Comparison of ENCODE assay signal across 18 mouse cellular contexts in genomic region chr8:77187748-77188147, GRCm38 (mm10).
DNase-seq lines count a peak whose midpoint lies in the region; ATAC-seq and TF ChIP-seq lines count a peak whose summit lies in the region.
"Had no signal": no experiment of that assay in that cellular context is flagged by ENCODE, and none has a peak within 500 bp of the region (broad histone marks: within the 10 kb centered on the region; RNA-seq: fewer than 3 reads in every experiment).

No protein-coding gene starts in this region.

- TF ChIP-seq CTCF in lung, embryonic 14.5 days (IDR thresholded peaks at IDR 0.05; ENCODE audit: low read depth), result no peak

- H3K4me2 ChIP-seq in hindbrain, embryonic 14.5 days (replicated peaks), result no peak overlapping the region
- no peak overlapping the region; the same call in 1 of the 2 replicates for H3K4me2 ChIP-seq in hindbrain, embryonic 16.5 days (ENCODE audit: low read length)
- H3K4me2 ChIP-seq in lung, embryonic 14.5 days, result no peak overlapping the region
- H3K4me2 ChIP-seq: heart, embryonic 11.5 days; hindbrain, embryonic 13.5 days; limb, embryonic 15.5 days had no signal

- no peak overlapping the region for H3K27ac ChIP-seq in hindbrain, embryonic 14.5 days
- no peak overlapping the region for H3K27ac ChIP-seq in hindbrain, embryonic 16.5 days (ENCODE audit: low read depth, low read length)
- H3K27ac ChIP-seq in lung, embryonic 14.5 days (ENCODE audit: low read depth), result no peak overlapping the region
- H3K27ac ChIP-seq: hindbrain, embryonic 13.5 days; limb, embryonic 15.5 days had no signal

- H3K4me1 ChIP-seq in hindbrain, embryonic 14.5 days (replicated peaks; ENCODE audit: control insufficient read depth, insufficient read depth, low read length), result 0 out of 2 replicates have a peak, but pooled peaks cover 4% of the 10 kb centered on the region
- H3K4me1 ChIP-seq in hindbrain, embryonic 16.5 days (ENCODE audit: control insufficient read depth, insufficient read depth, low read depth, low read length), result peaks cover 2% of the 10 kb centered on the region; the same call in 1 of the 2 replicates
- H3K4me1 ChIP-seq in lung, embryonic 14.5 days (ENCODE audit: insufficient read depth), result no peaks in the 10 kb centered on the region

- no peaks in the 10 kb centered on the region for H3K36me3 ChIP-seq in hindbrain, embryonic 14.5 days (replicated peaks; ENCODE audit: control insufficient read depth, insufficient read depth)
- no peaks in the 10 kb centered on the region for H3K36me3 ChIP-seq in hindbrain, embryonic 16.5 days (ENCODE audit: control insufficient read depth, insufficient read depth, low read length)
- H3K36me3 ChIP-seq in lung, embryonic 14.5 days (ENCODE audit: insufficient read depth), result no peaks in the 10 kb centered on the region
- H3K36me3 ChIP-seq: hindbrain, embryonic 13.5 days; limb, embryonic 15.5 days had no signal

- H3K9me3 ChIP-seq in hindbrain, embryonic 14.5 days (ENCODE audit: control insufficient read depth, low read length), result no peaks in the 10 kb centered on the region
- no peaks in the 10 kb centered on the region for H3K9me3 ChIP-seq in hindbrain, embryonic 16.5 days (ENCODE audit: control insufficient read depth, low read length)
- H3K9me3 ChIP-seq in lung, embryonic 14.5 days (ENCODE audit: low read depth, low read length), result no peaks in the 10 kb centered on the region
- H3K9me3 ChIP-seq: hindbrain, embryonic 13.5 days; limb, embryonic 15.5 days had no signal

- no peaks in the 10 kb centered on the region for H3K27me3 ChIP-seq in hindbrain, embryonic 14.5 days (ENCODE audit: control insufficient read depth, insufficient read depth, low read length)
- no peaks in the 10 kb centered on the region for H3K27me3 ChIP-seq in hindbrain, embryonic 16.5 days (replicated peaks; ENCODE audit: control insufficient read depth, insufficient read depth, low read length)
- no peaks in the 10 kb centered on the region for H3K27me3 ChIP-seq in lung, embryonic 14.5 days (ENCODE audit: insufficient read depth, low read length)
- H3K27me3 ChIP-seq: CH12.LX; hindbrain, embryonic 13.5 days; limb, embryonic 15.5 days had no signal

- no peak overlapping the region for H3K4me3 ChIP-seq in hindbrain, embryonic 14.5 days (replicated peaks; ENCODE audit: low read length)
- H3K4me3 ChIP-seq in hindbrain, embryonic 16.5 days (ENCODE audit: low read length), result no peak overlapping the region
- no peak overlapping the region for H3K4me3 ChIP-seq in lung, embryonic 14.5 days (ENCODE audit: low read depth, low read length)
- H3K4me3 ChIP-seq: hindbrain, embryonic 13.5 days; limb, embryonic 15.5 days had no signal

- ATAC-seq in hindbrain, embryonic 14.5 days (ENCODE audit: low FRiP score), result no peak
- ATAC-seq in hindbrain, embryonic 16.5 days, result no peak
- ATAC-seq in lung, embryonic 14.5 days (ENCODE audit: insufficient read depth), result no peak
- ATAC-seq: liver, postnatal 0 days had no signal

- H3K9ac ChIP-seq in hindbrain, embryonic 14.5 days, result no peak overlapping the region
- no peak overlapping the region for H3K9ac ChIP-seq in hindbrain, embryonic 16.5 days (ENCODE audit: low read depth, low read length)
- no peak overlapping the region for H3K9ac ChIP-seq in lung, embryonic 14.5 days
- H3K9ac ChIP-seq: hindbrain, embryonic 13.5 days; limb, embryonic 15.5 days; liver, postnatal 0 days had no signal

- WGBS in hindbrain, embryonic 14.5 days, result 66% methylated on average over 9 of the region's 9 CpGs
- WGBS in hindbrain, embryonic 16.5 days, result 48% methylated on average over 9 of the region's 9 CpGs
- WGBS in lung, embryonic 14.5 days, result 59% methylated on average over 9 of the region's 9 CpGs

- DNase-seq in cerebellum, adult 9-11 months, result peak; percentile 6
- DNase-seq in cerebellum, adult 11-12 months, result no peak
- peak; percentile 29 for DNase-seq in hindbrain, embryonic 14.5 days (ENCODE audit: low spot score)
- DNase-seq in lung, embryonic 14.5 days, result peak; percentile 28
- DNase-seq in lung, adult 18-20 months, result no peak
- DNase-seq in forelimb bud, embryonic 11.5 days (ENCODE audit: low read depth, low spot score), result peak; percentile 19
- no peak for DNase-seq in lung, postnatal 4 days
- DNase-seq: embryo, embryonic 11 days; heart, postnatal 10 days; kidney, adult 11 months; liver, postnatal 0 days; right cerebral cortex, postnatal 14 days; thymus, postnatal 36 days had no signal

Comparison
In these comparisons a context has a peak if more than half of its experiments do, and no peak if none do; other contexts are left out.
1. DNase-seq: peak in cerebellum, adult 9-11 months (single experiment), hindbrain, embryonic 14.5 days (single experiment), lung, embryonic 14.5 days (single experiment) and forelimb bud, embryonic 11.5 days (single experiment); none in cerebellum, adult 11-12 months (single experiment), lung, adult 18-20 months (0 of 2) and lung, postnatal 4 days (0 of 2).